Mouse (Mus musculus) forebrain, embryonic 15.5 days (tissue): ENCODE data around the gene 4931423N10Rik. TPM values are rescaled to one million over a fixed set of nuclear protein-coding genes. Genes with fewer than 3 reads are reported as not detected.
"Not testable (repeated sequence)": the region's sequence is repeated elsewhere in the genome, so short reads cannot be mapped to it uniquely, and the experiment has no call there.

Source experiments
- ATAC-seq: fragments of 200-750 bp; cut with Nextera tagmentation; replicated peaks from 2 replicates; pipeline ENCODE4 v1.8.0; 2017; ENCODE audit warnings: mild to moderate bottlenecking, moderate TSS enrichment, moderate library complexity
- H3K27ac ChIP-seq: fragments of 300-500 bp; sonication (generic); replicated peaks from 2 replicates; pipeline ENCODE4 v1.5.1; 2015; ENCODE audit warnings: mild to moderate bottlenecking, inconsistent platforms
- H3K27me3 ChIP-seq: fragments of 300-500 bp; sonication (generic); 2 replicates; pipeline ENCODE4 v1.6.1; 2015; ENCODE audit warnings: inconsistent platforms
- H3K36me3 ChIP-seq: fragments of 300-500 bp; sonication (generic); 2 replicates; pipeline ENCODE4 v1.6.1; 2015; ENCODE audit warnings: mild to moderate bottlenecking, inconsistent platforms
- H3K4me1 ChIP-seq: fragments of 300-500 bp; sonication (generic); 2 replicates; pipeline ENCODE4 v1.6.1; 2015; ENCODE audit warnings: inconsistent platforms
- H3K4me2 ChIP-seq: fragments of 300-500 bp; sonication (generic); replicated peaks from 2 replicates; pipeline ENCODE4 v1.6.1; 2015; ENCODE audit warnings: mild to moderate bottlenecking, inconsistent platforms
- H3K4me3 ChIP-seq: fragments of 300-500 bp; sonication (generic); 2 replicates; pipeline ENCODE4 v1.5.1; 2015; ENCODE audit warnings: mild to moderate bottlenecking, inconsistent platforms
- H3K9ac ChIP-seq: fragments of 300-500 bp; sonication (generic); replicated peaks from 2 replicates; pipeline ENCODE4 v1.6.1; 2015; ENCODE audit warnings: mild to moderate bottlenecking, inconsistent platforms
- H3K9me3 ChIP-seq: fragments of 300-500 bp; sonication (generic); 2 replicates; pipeline ENCODE4 v1.6.1; 2016; ENCODE audit warnings: inconsistent platforms
- WGBS: fragments of 180-500 bp; shearing (Covaris S2); methylation state at CpG from one replicate; pipeline ENCODE4 v1.1.7; 2015; ENCODE audit warnings: mixed read lengths; 5-methylcytosine and 5-hydroxymethylcytosine counted together
- polyA plus RNA-seq: library from polyadenylated mRNA; unstranded; fragments of >200 nt; fragmentation: Nextera tagmentation; extraction: Ambion mirVana; gene quantifications from 2 replicates; pipeline ENCODE4 v1.2.1, GENCODE M21; 2015

The 4931423N10Rik gene
- polyA plus RNA-seq, result 0.15 TPM in 1 of 2 replicates, not detected in the other

- 81% methylated on average over 15 of the region's 15 CpGs for WGBS
- no peaks in the 10 kb centered on the region for H3K4me1 ChIP-seq
- no peaks in the 10 kb centered on the region for H3K9me3 ChIP-seq
- no peaks in the 10 kb centered on the region for H3K27me3 ChIP-seq
- H3K4me2 ChIP-seq, result no peak within 1 kb of the TSS
- H3K36me3 ChIP-seq, result no peaks in the 10 kb centered on the region
- H3K27ac ChIP-seq, result no peak within 1 kb of the TSS
- H3K9ac ChIP-seq, result no peak within 1 kb of the TSS
- no peak for ATAC-seq
- no peak within 1 kb of the TSS for H3K4me3 ChIP-seq
These were observed at the start of gene 4931423N10Rik for GRCm38 (mm10) chr2:23207070-23207526. 4931423N10Rik (plus strand) TSS chr2:23207476.

DNA sequence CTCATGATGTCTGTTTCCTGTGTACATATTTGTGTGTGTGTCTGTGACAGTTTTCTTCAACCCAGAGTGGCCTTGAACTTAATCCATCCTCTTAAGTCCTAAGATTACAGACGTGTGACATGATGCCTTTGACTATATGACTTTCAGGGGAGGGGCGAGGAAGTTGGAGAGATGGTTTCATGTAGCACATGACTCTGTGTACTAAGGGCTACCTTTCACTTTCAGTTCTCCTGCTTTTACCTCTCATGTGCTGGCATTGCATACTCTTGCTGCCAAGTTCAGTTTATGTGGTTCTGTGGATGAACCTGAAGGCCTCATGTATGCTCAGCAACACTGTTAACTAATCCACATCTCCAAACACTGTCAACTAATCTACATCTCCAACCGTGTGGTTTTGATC is 35.0 kb upstream of the 4931423N10Rik start:
- no peaks in the 10 kb centered on the region for H3K27me3 ChIP-seq
- H3K9me3 ChIP-seq, result no peaks in the 10 kb centered on the region
- H3K4me3 ChIP-seq, result no peak overlapping the region
- no peaks in the 10 kb centered on the region for H3K4me1 ChIP-seq
- peaks cover 82% of the 10 kb centered on the region for H3K36me3 ChIP-seq
- 88% methylated on average over 3 of the region's 3 CpGs for WGBS
- no peak overlapping the region for H3K27ac ChIP-seq
- H3K4me2 ChIP-seq, result no peak overlapping the region
- no peak overlapping the region for H3K9ac ChIP-seq
- ATAC-seq, result no peak

DNA sequence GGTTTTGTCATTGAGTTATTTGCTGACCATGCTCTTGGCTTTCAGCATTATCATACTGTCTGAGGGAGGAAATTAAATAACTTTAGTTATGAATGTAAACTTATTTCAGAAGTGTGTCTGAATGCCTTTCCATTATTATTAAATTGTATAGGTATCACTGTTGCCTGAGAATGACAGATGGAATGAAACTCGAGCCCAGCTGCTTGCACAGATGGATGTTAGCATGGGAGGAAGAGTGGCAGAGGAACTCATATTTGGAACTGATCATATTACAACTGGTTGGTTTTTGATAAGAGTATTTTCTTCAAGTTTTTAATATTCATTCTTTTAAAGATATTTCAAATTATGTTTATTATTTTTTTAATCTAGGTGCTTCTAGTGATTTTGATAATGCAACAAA is 12.9 kb upstream of the 4931423N10Rik start:
- Histone ChIP-seq H3K27me3 (no peaks in the 10 kb centered on the region), H3K4me3 (no peak overlapping the region), H3K4me2 (no peak overlapping the region), H3K4me1 (no peaks in the 10 kb centered on the region), H3K36me3 (peaks cover 63% of the 10 kb centered on the region), H3K9ac (no peak overlapping the region), H3K9me3 (no peaks in the 10 kb centered on the region), H3K27ac (no peak overlapping the region)
- no peak for ATAC-seq
- WGBS, result 80% methylated on average over 1 of the region's 1 CpGs

GRCm38 (mm10) chr2:23201034-23201433 is 6.2 kb upstream of the 4931423N10Rik start:
- H3K4me2 ChIP-seq, result no peak overlapping the region
- no peak overlapping the region for H3K4me3 ChIP-seq
- H3K9me3 ChIP-seq, result no peaks in the 10 kb centered on the region
- 91% methylated on average over 1 of the region's 1 CpGs for WGBS
- no peak for ATAC-seq
- H3K4me1 ChIP-seq, result no peaks in the 10 kb centered on the region
- peaks cover 29% of the 10 kb centered on the region for H3K36me3 ChIP-seq
- no peaks in the 10 kb centered on the region for H3K27me3 ChIP-seq
- H3K9ac ChIP-seq, result no peak overlapping the region
- no peak overlapping the region for H3K27ac ChIP-seq

- H3K36me3 ChIP-seq, result peaks cover 22% of the 10 kb centered on the region
- H3K4me2 ChIP-seq, result no peak overlapping the region
- no peak overlapping the region for H3K27ac ChIP-seq
- peak; percentile 35; the same call in 1 of the 2 replicates for ATAC-seq
- H3K9me3 ChIP-seq, result no peaks in the 10 kb centered on the region
- no peak overlapping the region for H3K4me3 ChIP-seq
- H3K9ac ChIP-seq, result no peak overlapping the region
- no peaks in the 10 kb centered on the region for H3K27me3 ChIP-seq
- 64% methylated on average over 15 of the region's 15 CpGs for WGBS
- no peaks in the 10 kb centered on the region for H3K4me1 ChIP-seq
These were observed 4.2 kb upstream of the 4931423N10Rik start for GRCm38 (mm10) chr2:23202900-23203670.

DNA sequence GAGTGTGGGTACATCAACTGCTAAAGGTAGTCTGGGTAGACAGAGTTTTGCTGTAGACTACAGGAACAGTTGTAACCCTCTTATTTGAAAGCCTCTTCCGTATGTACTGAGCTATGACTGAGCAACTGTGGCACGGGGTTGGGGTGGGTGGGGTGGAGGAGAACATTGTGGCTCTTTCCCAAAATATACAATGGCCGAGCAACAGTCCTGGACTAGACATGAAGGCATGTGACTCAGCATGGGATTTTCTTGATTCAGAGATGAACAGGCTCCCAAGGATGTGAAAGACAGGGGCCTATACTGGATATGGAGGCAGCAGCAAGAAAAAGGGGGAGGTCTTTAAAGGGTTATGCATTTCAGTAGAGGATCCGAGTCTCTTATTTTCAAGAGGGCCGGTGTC is 6.4 kb downstream of the 4931423N10Rik start:
- H3K9ac ChIP-seq, result no peak overlapping the region
- no peak overlapping the region for H3K27ac ChIP-seq
- no peaks in the 10 kb centered on the region for H3K27me3 ChIP-seq
- H3K4me3 ChIP-seq, result no peak overlapping the region
- 81% methylated on average over 5 of the region's 5 CpGs for WGBS
- H3K4me2 ChIP-seq, result no peak overlapping the region
- H3K9me3 ChIP-seq, result no peaks in the 10 kb centered on the region
- no peaks in the 10 kb centered on the region for H3K4me1 ChIP-seq
- no peaks in the 10 kb centered on the region for H3K36me3 ChIP-seq
- no peak for ATAC-seq

- Histone ChIP-seq H3K27me3 (no peaks in the 10 kb centered on the region), H3K4me1 (no peaks in the 10 kb centered on the region), H3K36me3 (no peaks in the 10 kb centered on the region), H3K9me3 (no peaks in the 10 kb centered on the region), H3K27ac (no peak overlapping the region), H3K9ac (no peak overlapping the region), H3K4me2 (no peak overlapping the region), H3K4me3 (no peak overlapping the region)
- no peak for ATAC-seq
- 73% methylated on average over 6 of the region's 7 CpGs for WGBS
These were observed 17.9 kb downstream of the 4931423N10Rik start for GRCm38 (mm10) chr2:23225199-23225598.

DNA sequence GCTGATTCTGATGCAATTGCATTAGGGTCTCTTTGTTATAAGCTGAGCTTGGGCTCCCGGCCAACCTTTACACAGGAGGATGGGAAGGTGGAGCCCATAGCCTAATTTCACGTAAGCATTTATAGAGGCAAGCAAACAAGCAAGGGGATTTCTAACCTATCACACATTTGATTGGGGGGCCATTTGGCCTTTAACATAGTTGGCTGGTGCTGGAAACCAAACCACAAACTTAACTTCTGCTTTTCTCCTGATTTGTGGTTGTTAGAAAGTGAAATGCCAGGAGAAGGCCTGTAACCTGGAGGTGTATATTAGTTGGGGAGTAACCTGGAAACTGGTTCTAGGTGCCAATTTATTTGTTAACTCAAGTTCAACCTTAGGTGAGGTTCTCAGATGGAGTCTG is 21.2 kb downstream of the 4931423N10Rik start:
- no peak overlapping the region for H3K27ac ChIP-seq
- H3K4me3 ChIP-seq, result no peak overlapping the region
- no peaks in the 10 kb centered on the region for H3K4me1 ChIP-seq
- no peak overlapping the region for H3K9ac ChIP-seq
- no peaks in the 10 kb centered on the region for H3K27me3 ChIP-seq
- no peak for ATAC-seq
- H3K36me3 ChIP-seq, result no peaks in the 10 kb centered on the region
- no peaks in the 10 kb centered on the region for H3K9me3 ChIP-seq
- H3K4me2 ChIP-seq, result no peak overlapping the region
- 49% methylated on average over 2 of the region's 2 CpGs for WGBS

GRCm38 (mm10) chr2:23234065-23234773 is 26.9 kb downstream of the 4931423N10Rik start:
- Histone ChIP-seq H3K36me3 (no peaks in the 10 kb centered on the region), H3K4me3 (peak overlapping the region; percentile 48), H3K9ac (peak overlapping the region; percentile 44; the same call in 1 of the 2 replicates), H3K4me1 (0 out of 2 replicates have a peak, but pooled peaks cover 3% of the 10 kb centered on the region), H3K4me2 (peak overlapping the region; percentile 61), H3K27me3 (no peaks in the 10 kb centered on the region), H3K9me3 (no peaks in the 10 kb centered on the region), H3K27ac (no peak overlapping the region)
- peak; percentile 53; the same call in 1 of the 2 replicates for ATAC-seq
- WGBS, result under 1% methylated on average over 36 of the region's 50 CpGs

DNA sequence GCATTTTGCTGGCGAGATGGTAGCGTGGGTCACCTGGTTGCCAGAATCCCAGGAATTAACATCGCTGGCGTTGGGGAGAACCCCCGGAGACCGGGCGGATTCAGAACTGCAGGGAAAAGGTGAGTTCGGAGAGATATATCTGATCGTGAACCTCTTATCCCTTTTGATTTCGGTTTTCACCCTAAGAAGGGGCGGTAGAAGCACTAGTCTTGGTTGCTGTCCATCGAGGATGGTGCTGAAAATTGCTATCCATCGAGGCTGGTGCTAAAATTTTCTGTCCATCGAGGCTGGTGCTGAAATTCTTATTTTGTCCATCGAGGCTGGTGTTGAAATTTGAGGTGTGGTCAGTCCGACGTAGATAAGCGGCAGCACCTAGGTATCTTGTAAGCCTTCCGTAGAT is 83.7 kb downstream of the 4931423N10Rik start:
- not testable (repeated sequence) for ATAC-seq, H3K9me3 ChIP-seq, H3K4me3 ChIP-seq, H3K9ac ChIP-seq, H3K4me1 ChIP-seq, H3K36me3 ChIP-seq, H3K27ac ChIP-seq, H3K27me3 ChIP-seq, H3K4me2 ChIP-seq
- 58% methylated on average over 19 of the region's 19 CpGs for WGBS

GRCm38 (mm10) chr2:23314869-23315268 is 107.6 kb downstream of the 4931423N10Rik start:
- Histone ChIP-seq H3K4me1 (no peaks in the 10 kb centered on the region), H3K27me3 (no peaks in the 10 kb centered on the region), H3K9me3 (no peaks in the 10 kb centered on the region), H3K4me2 (no peak overlapping the region), H3K27ac (no peak overlapping the region), H3K4me3 (no peak overlapping the region), H3K9ac (no peak overlapping the region), H3K36me3 (no peaks in the 10 kb centered on the region)
- WGBS, result 8% methylated on average over 1 of the region's 1 CpGs
- ATAC-seq, result no peak
